Mouse (Mus musculus): ENCODE results near the gene Ice2.

DNA sequence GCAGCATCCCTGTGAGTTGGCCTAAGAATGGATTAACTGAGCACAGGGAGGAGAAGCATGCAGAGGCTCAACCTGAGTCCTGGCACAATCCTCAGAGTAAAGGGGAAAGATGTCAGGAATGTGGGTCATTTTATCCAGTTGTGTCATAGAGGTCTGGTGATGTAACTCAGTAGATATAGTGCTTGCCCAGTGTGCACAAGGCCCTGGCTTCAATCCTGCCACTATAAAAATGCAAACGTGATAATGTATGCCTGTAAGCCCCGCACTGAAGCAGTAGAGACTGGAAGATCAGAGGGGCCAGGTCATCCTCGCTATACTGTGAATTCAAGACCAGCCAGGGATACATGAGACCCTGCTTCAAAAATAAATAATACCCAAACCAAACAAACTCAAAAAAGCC, 51.1 kb downstream of the Ice2 start:
- TF ChIP-seq EP300 (optimal IDR thresholded peaks at IDR 0.05) (no peak), CTCF (IDR thresholded peaks at IDR 0.05; ENCODE audit: low read depth) (no peak)
